Mouse (Mus musculus) neural tube, embryonic 13.5 days (tissue): ENCODE measurements around the gene Prdx1. TPM values are rescaled to one million over a fixed set of nuclear protein-coding genes. Genes with fewer than 3 reads are reported as not detected.
"Not testable (repeated sequence)": the region's sequence is repeated elsewhere in the genome, so short reads cannot be mapped to it uniquely, and the experiment has no call there.

Source experiments
- ATAC-seq: fragments of 200-750 bp; cut with Nextera tagmentation; 2 replicates; pipeline ENCODE4 v1.8.0; 2017; ENCODE audit warnings: low read depth, mild to moderate bottlenecking, moderate TSS enrichment, moderate library complexity
- H3K27ac ChIP-seq: fragments of 300-500 bp; sonication (generic); replicated peaks from 2 replicates; pipeline ENCODE4 v1.5.1; 2015; ENCODE audit warnings: moderate library complexity, mild to moderate bottlenecking, inconsistent platforms
- H3K27me3 ChIP-seq: fragments of 300-500 bp; sonication (generic); 2 replicates; pipeline ENCODE4 v1.6.1; 2015; ENCODE audit warnings: mild to moderate bottlenecking, inconsistent platforms
- H3K36me3 ChIP-seq: fragments of 300-500 bp; sonication (generic); 2 replicates; pipeline ENCODE4 v1.6.1; 2015; ENCODE audit warnings: mild to moderate bottlenecking, inconsistent platforms
- H3K4me1 ChIP-seq: fragments of 300-500 bp; sonication (generic); replicated peaks from 2 replicates; pipeline ENCODE4 v1.6.1; 2015; ENCODE audit warnings: inconsistent platforms
- H3K4me2 ChIP-seq: fragments of 300-500 bp; sonication (generic); 2 replicates; pipeline ENCODE4 v1.6.1; 2015; ENCODE audit warnings: inconsistent platforms, mild to moderate bottlenecking, moderate library complexity
- H3K4me3 ChIP-seq: fragments of 300-500 bp; sonication (generic); 2 replicates; pipeline ENCODE4 v1.5.1; 2015; ENCODE audit warnings: mild to moderate bottlenecking, inconsistent platforms
- H3K9ac ChIP-seq: fragments of 300-500 bp; sonication (generic); 2 replicates; pipeline ENCODE4 v1.6.1; 2015; ENCODE audit warnings: moderate library complexity, mild to moderate bottlenecking, inconsistent platforms
- H3K9me3 ChIP-seq: fragments of 300-500 bp; sonication (generic); 2 replicates; pipeline ENCODE4 v1.6.1; 2016; ENCODE audit warnings: inconsistent platforms
- WGBS: fragments of 180-500 bp; shearing (Covaris S2); methylation state at CpG from one replicate; pipeline ENCODE4 v1.1.7; 2015; 5-methylcytosine and 5-hydroxymethylcytosine counted together
- polyA plus RNA-seq: library from polyadenylated mRNA; unstranded; fragments of >200 nt; fragmentation: Nextera tagmentation; extraction: Ambion mirVana; gene quantifications from 2 replicates; pipeline ENCODE4 v1.2.1, GENCODE M21; 2015

Gene Prdx1
- polyA plus RNA-seq, 1 experiment from 2014 or later: 505 TPM

- H3K4me2 ChIP-seq, H3K4me3 ChIP-seq, H3K27me3 ChIP-seq, H3K9ac ChIP-seq, H3K4me1 ChIP-seq, H3K9me3 ChIP-seq, H3K27ac ChIP-seq, ATAC-seq, H3K36me3 ChIP-seq: not testable (repeated sequence)
- whole genome bisulfite sequencing: 93% methylated on average over 4 of the region's 4 CpGs
Observed at GRCm38 (mm10) chr4:116680521-116680920, 4.8 kb upstream of the Prdx1 start.

GRCm38 (mm10) chr4:116683957-116684356 lies 1.4 kb upstream of the Prdx1 start:
- H3K27me3 ChIP-seq: no peaks in the 10 kb centered on the region
- H3K36me3 ChIP-seq: peaks cover 11% of the 10 kb centered on the region; the same call in 1 of the 2 replicates
- H3K4me1 ChIP-seq: peaks cover 16% of the 10 kb centered on the region
- H3K9me3 ChIP-seq: no peaks in the 10 kb centered on the region
- no peak for ATAC-seq
- no peak overlapping the region for H3K4me3 ChIP-seq
- no peak overlapping the region for H3K27ac ChIP-seq
- WGBS: 92% methylated on average over 4 of the region's 4 CpGs
- no peak overlapping the region for H3K4me2 ChIP-seq
- no peak overlapping the region for H3K9ac ChIP-seq

- peak overlapping the region; percentile 73; the same call in 1 of the 2 replicates for H3K9ac ChIP-seq
- peak overlapping the region; percentile 68; the same call in 1 of the 2 replicates for H3K4me3 ChIP-seq
- no peaks in the 10 kb centered on the region for H3K9me3 ChIP-seq
- H3K4me1 ChIP-seq: peaks cover 16% of the 10 kb centered on the region
- no peak for ATAC-seq
- H3K4me2 ChIP-seq: peak overlapping the region; percentile 81
- H3K27me3 ChIP-seq: no peaks in the 10 kb centered on the region
- WGBS: 87% methylated on average over 2 of the region's 2 CpGs
- peak overlapping the region; percentile 88 for H3K27ac ChIP-seq
- peaks cover 15% of the 10 kb centered on the region for H3K36me3 ChIP-seq
Observed at GRCm38 (mm10) chr4:116684665-116685064, 679 bp upstream of the Prdx1 start.

GRCm38 (mm10) chr4:116687041-116687440 lies 1.7 kb downstream of the Prdx1 start:
- Histone ChIP-seq H3K4me1 (peaks cover 16% of the 10 kb centered on the region), H3K27ac (no peak overlapping the region), H3K4me3 (peak overlapping the region; percentile 68), H3K9ac (peak overlapping the region; percentile 73; the same call in 1 of the 2 replicates), H3K27me3 (no peaks in the 10 kb centered on the region), H3K9me3 (no peaks in the 10 kb centered on the region), H3K4me2 (peak overlapping the region; percentile 81), H3K36me3 (peaks cover 22% of the 10 kb centered on the region)
- WGBS: 26% methylated on average over 1 of the region's 1 CpGs
- ATAC-seq: no peak

GRCm38 (mm10) chr4:116689309-116689876 lies 4.0 kb downstream of the Prdx1 start:
- Histone ChIP-seq H3K4me1 (peaks cover 16% of the 10 kb centered on the region), H3K9me3 (no peaks in the 10 kb centered on the region), H3K9ac (no peak overlapping the region), H3K4me3 (no peak overlapping the region), H3K27me3 (no peaks in the 10 kb centered on the region), H3K36me3 (peaks cover 43% of the 10 kb centered on the region), H3K27ac (no peak overlapping the region), H3K4me2 (no peak overlapping the region)
- WGBS: 91% methylated on average over 4 of the region's 4 CpGs
- no peak for ATAC-seq

- H3K4me3 ChIP-seq: no peak overlapping the region
- WGBS: 92% methylated on average over 2 of the region's 2 CpGs
- peaks cover 2% of the 10 kb centered on the region for H3K4me1 ChIP-seq
- no peaks in the 10 kb centered on the region for H3K9me3 ChIP-seq
- no peaks in the 10 kb centered on the region for H3K27me3 ChIP-seq
- H3K9ac ChIP-seq: no peak overlapping the region
- no peak overlapping the region for H3K27ac ChIP-seq
- no peak for ATAC-seq
- H3K4me2 ChIP-seq: no peak overlapping the region
- peaks cover 62% of the 10 kb centered on the region for H3K36me3 ChIP-seq
Observed at GRCm38 (mm10) chr4:116692146-116692545, 6.8 kb downstream of the Prdx1 start.

GRCm38 (mm10) chr4:116693785-116694184 lies 8.4 kb downstream of the Prdx1 start:
- H3K4me1 ChIP-seq: no peaks in the 10 kb centered on the region
- H3K27me3 ChIP-seq: no peaks in the 10 kb centered on the region
- peaks cover 52% of the 10 kb centered on the region for H3K36me3 ChIP-seq
- no peaks in the 10 kb centered on the region for H3K9me3 ChIP-seq
- WGBS: 80% methylated on average over 2 of the region's 2 CpGs
- H3K4me3 ChIP-seq: no peak overlapping the region
- no peak overlapping the region for H3K27ac ChIP-seq
- H3K9ac ChIP-seq: no peak overlapping the region
- H3K4me2 ChIP-seq: no peak overlapping the region
- no peak for ATAC-seq

GRCm38 (mm10) chr4:116698693-116699342 lies 13.5 kb downstream of the Prdx1 start:
- H3K4me2 ChIP-seq: no peak overlapping the region
- no peaks in the 10 kb centered on the region for H3K4me1 ChIP-seq
- peaks cover 41% of the 10 kb centered on the region for H3K36me3 ChIP-seq
- H3K4me3 ChIP-seq: no peak overlapping the region
- no peak overlapping the region for H3K9ac ChIP-seq
- H3K27ac ChIP-seq: no peak overlapping the region
- no peaks in the 10 kb centered on the region for H3K27me3 ChIP-seq
- WGBS: 92% methylated on average over 2 of the region's 2 CpGs
- H3K9me3 ChIP-seq: no peaks in the 10 kb centered on the region
- no peak for ATAC-seq

- no peak overlapping the region for H3K27ac ChIP-seq
- no peak for ATAC-seq
- H3K9ac ChIP-seq: no peak overlapping the region
- no peaks in the 10 kb centered on the region for H3K4me1 ChIP-seq
- no peak overlapping the region for H3K4me3 ChIP-seq
- no peaks in the 10 kb centered on the region for H3K9me3 ChIP-seq
- H3K36me3 ChIP-seq: peaks cover 26% of the 10 kb centered on the region
- WGBS: 79% methylated on average over 1 of the region's 1 CpGs
- no peak overlapping the region for H3K4me2 ChIP-seq
- no peaks in the 10 kb centered on the region for H3K27me3 ChIP-seq
Observed at GRCm38 (mm10) chr4:116700964-116701363, 15.6 kb downstream of the Prdx1 start.

- Histone ChIP-seq H3K4me1 (peaks cover 9% of the 10 kb centered on the region), H3K9me3 (no peaks in the 10 kb centered on the region), H3K27ac (no peak overlapping the region), H3K9ac (no peak overlapping the region), H3K27me3 (no peaks in the 10 kb centered on the region), H3K36me3 (peaks cover 19% of the 10 kb centered on the region), H3K4me3 (no peak overlapping the region), H3K4me2 (no peak overlapping the region)
- no peak for ATAC-seq
- WGBS: 36% methylated on average over 6 of the region's 6 CpGs
Observed at GRCm38 (mm10) chr4:116703804-116704203, 18.5 kb downstream of the Prdx1 start.

- Histone ChIP-seq H3K27ac (peak overlapping the region; percentile 54; the same call in 1 of the 2 replicates), H3K9me3 (no peaks in the 10 kb centered on the region), H3K9ac (peak overlapping the region; percentile 74), H3K27me3 (no peaks in the 10 kb centered on the region), H3K4me1 (peaks cover 17% of the 10 kb centered on the region), H3K36me3 (peaks cover 6% of the 10 kb centered on the region; the same call in 1 of the 2 replicates), H3K4me3 (peak overlapping the region; percentile 54), H3K4me2 (peak overlapping the region; percentile 74)
- WGBS: 20% methylated on average over 9 of the region's 9 CpGs
- peak; percentile 8; the same call in 1 of the 2 replicates for ATAC-seq
Observed at GRCm38 (mm10) chr4:116707666-116708065, 22.3 kb downstream of the Prdx1 start.

- peak within 1 kb of the TSS; percentile 54 for H3K4me3 ChIP-seq
- ATAC-seq: peak; percentile 99
- no peaks in the 10 kb centered on the region for H3K27me3 ChIP-seq
- peaks cover 5% of the 10 kb centered on the region; the same call in 1 of the 2 replicates for H3K36me3 ChIP-seq
- under 1% methylated on average over 29 of the region's 29 CpGs for WGBS
- H3K9ac ChIP-seq: peak within 1 kb of the TSS; percentile 74
- peak within 1 kb of the TSS; percentile 74 for H3K4me2 ChIP-seq
- peaks cover 17% of the 10 kb centered on the region for H3K4me1 ChIP-seq
- no peaks in the 10 kb centered on the region for H3K9me3 ChIP-seq
- peak within 1 kb of the TSS; percentile 54; the same call in 1 of the 2 replicates for H3K27ac ChIP-seq
Observed at GRCm38 (mm10) chr4:116708201-116708764, 22.9 kb downstream of the Prdx1 start, which contains the start of the genes Mmachc and Ccdc163. Gene Mmachc, minus strand, starts transcription at chr4:116708406. Gene Ccdc163, plus strand, starts transcription at chr4:116708509.
